Comparison of ENCODE assay signal across 16 mouse cellular contexts in the genomic region with DNA sequence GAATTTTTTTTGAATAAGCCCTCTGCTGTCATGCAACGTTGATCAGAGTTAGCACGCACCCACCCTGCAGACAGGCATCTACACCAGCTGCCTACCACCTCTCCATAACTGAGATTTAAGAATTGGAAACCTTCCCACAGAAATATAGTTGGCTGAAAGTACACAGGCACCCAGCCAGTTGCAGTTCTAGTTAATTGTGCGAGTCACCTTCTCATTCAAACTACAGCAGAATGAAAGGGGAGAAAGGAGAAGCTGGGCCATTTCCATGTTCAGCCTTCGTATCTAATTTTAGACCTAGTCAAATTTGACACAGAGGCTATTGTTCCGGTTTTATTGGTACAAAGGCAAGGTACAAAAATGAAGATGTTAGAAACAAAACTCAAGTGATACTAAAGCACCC. TPM values are rescaled to one million over a fixed set of nuclear protein-coding genes. Genes with fewer than 3 reads are reported as not detected.
DNase-seq lines count a peak whose midpoint lies in the region; ATAC-seq and TF ChIP-seq lines count a peak whose summit lies in the region.
"Had no signal": no experiment of that assay in that cellular context is flagged by ENCODE, and none has a peak within 500 bp of the region (broad histone marks: within the 10 kb centered on the region; RNA-seq: fewer than 3 reads in every experiment).

No protein-coding gene starts in this region.

- no peaks in the 10 kb centered on the region for H3K36me3 ChIP-seq in forebrain, embryonic 14.5 days (ENCODE audit: control insufficient read depth, insufficient read depth, low read length)
- H3K36me3 ChIP-seq in forebrain, embryonic 10.5 days (replicated peaks): no peaks in the 10 kb centered on the region
- no peaks in the 10 kb centered on the region for H3K36me3 ChIP-seq in hindbrain, postnatal 0 days (ENCODE audit: insufficient read depth, low read length)
- H3K36me3 ChIP-seq: kidney, embryonic 15.5 days; midbrain, embryonic 12.5 days had no signal

- intact Hi-C loops in left cerebral cortex, adult 2 months (cut with DNase I): loop anchor here (1.0 kb wide), 1 partner anchor 58 kb away; no protein-coding TSS in a partner anchor
- intact Hi-C loops in left cerebral cortex, postnatal 10 days (cut with DNase I): no loop called here

- TF ChIP-seq CTCF in left cerebral cortex, adult 2 months (IDR thresholded peaks at IDR 0.05): no peak
- TF ChIP-seq CTCF in hindbrain, postnatal 0 days (IDR thresholded peaks at IDR 0.05; ENCODE audit: low read depth): no peak

- peaks cover 7% of the 10 kb centered on the region; the same call in 1 of the 2 replicates for H3K4me1 ChIP-seq in forebrain, embryonic 14.5 days (ENCODE audit: control insufficient read depth, insufficient read depth, low read length)
- H3K4me1 ChIP-seq in forebrain, embryonic 10.5 days: peaks cover 8% of the 10 kb centered on the region
- H3K4me1 ChIP-seq in hindbrain, postnatal 0 days (ENCODE audit: insufficient read depth, low read length): peaks cover 7% of the 10 kb centered on the region

- no peak overlapping the region for H3K27ac ChIP-seq in forebrain, embryonic 14.5 days (ENCODE audit: low read depth, low read length)
- H3K27ac ChIP-seq in forebrain, embryonic 10.5 days: no peak overlapping the region
- no peak overlapping the region for H3K27ac ChIP-seq in left cerebral cortex, adult 2 months
- no peak overlapping the region for H3K27ac ChIP-seq in hindbrain, postnatal 0 days
- H3K27ac ChIP-seq: kidney, embryonic 15.5 days; midbrain, embryonic 12.5 days had no signal

- peak; percentile 40 for DNase-seq in forebrain, embryonic 14.5 days (ENCODE audit: low spot score)
- DNase-seq in forebrain, embryonic 10.5 days (ENCODE audit: extremely low spot score, low spot score): no peak
- peak; percentile 15 to 22 for DNase-seq in left cerebral cortex, adult 2 months (ENCODE audit: extremely low spot score in 1 of 2, low spot score in 2 of 2)
- DNase-seq in left cerebral cortex, postnatal 10 days (ENCODE audit: extremely low spot score in 1 of 2, low spot score in 2 of 2): no peak
- peak; percentile 43 to 51 for DNase-seq in layer of hippocampus, adult 18-20 months (ENCODE audit: low spot score in 2 of 2)
- peak; percentile 33 for DNase-seq in right cerebral cortex, postnatal 25 days
- DNase-seq in lung, postnatal 4 days: no peak
- no peak for DNase-seq in hindbrain, postnatal 0 days (ENCODE audit: low spot score)
- DNase-seq: cerebellum, adult 8-10 months; gastrocnemius, postnatal 14 days; lung, postnatal 10 days; thymus, postnatal 36 days had no signal

- ATAC-seq in forebrain, embryonic 14.5 days: no peak
- no peak for ATAC-seq in hindbrain, postnatal 0 days
- ATAC-seq: inflammation-experienced regulatory T-cells, adult 6 months had no signal

- H3K9me3 ChIP-seq in forebrain, embryonic 14.5 days (replicated peaks; ENCODE audit: control insufficient read depth, low read length): no peaks in the 10 kb centered on the region
- peaks cover 5% of the 10 kb centered on the region; the same call in 1 of the 2 replicates for H3K9me3 ChIP-seq in forebrain, embryonic 10.5 days
- 0 out of 2 replicates have a peak, but pooled peaks cover 2% of the 10 kb centered on the region for H3K9me3 ChIP-seq in hindbrain, postnatal 0 days (ENCODE audit: low read length)
- H3K9me3 ChIP-seq: kidney, embryonic 15.5 days; midbrain, embryonic 12.5 days had no signal

- 68% methylated on average over 5 of the region's 5 CpGs for WGBS in forebrain, embryonic 14.5 days
- WGBS in forebrain, embryonic 10.5 days: 88% methylated on average over 5 of the region's 5 CpGs
- 68% methylated on average over 5 of the region's 5 CpGs for WGBS in hindbrain, postnatal 0 days

- no peaks in the 10 kb centered on the region for H3K27me3 ChIP-seq in forebrain, embryonic 14.5 days (replicated peaks; ENCODE audit: control insufficient read depth, insufficient read depth, low read length)
- H3K27me3 ChIP-seq in forebrain, embryonic 10.5 days (ENCODE audit: poor library complexity, severe bottlenecking): no peaks in the 10 kb centered on the region
- H3K27me3 ChIP-seq in hindbrain, postnatal 0 days (ENCODE audit: insufficient read depth, low read length): no peaks in the 10 kb centered on the region
- H3K27me3 ChIP-seq: kidney, embryonic 15.5 days; midbrain, embryonic 12.5 days had no signal

- H3K4me3 ChIP-seq in forebrain, embryonic 14.5 days (ENCODE audit: low read depth, low read length): no peak overlapping the region
- no peak overlapping the region for H3K4me3 ChIP-seq in forebrain, embryonic 10.5 days
- H3K4me3 ChIP-seq in left cerebral cortex, adult 2 months: no peak overlapping the region
- H3K4me3 ChIP-seq in hindbrain, postnatal 0 days (ENCODE audit: low read length): no peak overlapping the region
- H3K4me3 ChIP-seq: kidney, embryonic 15.5 days; midbrain, embryonic 12.5 days had no signal

- no peak overlapping the region for H3K9ac ChIP-seq in forebrain, embryonic 14.5 days (ENCODE audit: low read length)
- no peak overlapping the region for H3K9ac ChIP-seq in hindbrain, postnatal 0 days (replicated peaks; ENCODE audit: low read length)
- H3K9ac ChIP-seq: kidney, embryonic 15.5 days; midbrain, embryonic 12.5 days had no signal

- H3K4me2 ChIP-seq in forebrain, embryonic 14.5 days (ENCODE audit: low read length): no peak overlapping the region
- no peak overlapping the region for H3K4me2 ChIP-seq in hindbrain, postnatal 0 days (ENCODE audit: low read depth, low read length)
- H3K4me2 ChIP-seq: kidney, embryonic 15.5 days; liver, embryonic 11.5 days; midbrain, embryonic 12.5 days had no signal

RNA-seq across cellular contexts. Expression of gene Heca, which starts 2.9 kb away (rescaled TPM):
- 7.1 and 7.2 TPM in 2 replicates for polyA plus RNA-seq in forebrain, embryonic 14.5 days (2014; fragmentation: Nextera tagmentation; extraction: Ambion mirVana)
- 2.4 and 3.2 TPM in 2 replicates for polyA plus RNA-seq in forebrain, embryonic 10.5 days (2016; fragmentation: Nextera tagmentation; extraction: Ambion mirVana)
- total RNA-seq in left cerebral cortex, adult 2 months (2021): 10 to 100 TPM; 28.9 to 29.5 TPM
- 10 to 100 TPM; 27.8 to 29.0 TPM for total RNA-seq in left cerebral cortex, postnatal 10 days (2021)
- 10 to 100 TPM; 28.9 to 33.0 TPM for total RNA-seq in layer of hippocampus, adult 18-20 months (2021)
- 29.3 and 32.4 TPM in 2 replicates for total RNA-seq in hindbrain, postnatal 0 days (2014; rRNA removed)
- polyA plus RNA-seq in hindbrain, postnatal 0 days (2015; fragmentation: Nextera tagmentation; extraction: Ambion mirVana): 3.6 and 5.1 TPM in 2 replicates

Comparison
In these comparisons a context has a peak if more than half of its experiments do, and no peak if none do; other contexts are left out.
1. DNase-seq: peak in forebrain, embryonic 14.5 days (single experiment), left cerebral cortex, adult 2 months (2 of 2), layer of hippocampus, adult 18-20 months (2 of 2) and right cerebral cortex, postnatal 25 days (single experiment); none in forebrain, embryonic 10.5 days (single experiment), left cerebral cortex, postnatal 10 days (0 of 2), lung, postnatal 4 days (0 of 2) and hindbrain, postnatal 0 days (single experiment).